Mouse (Mus musculus) bone marrow macrophage, adult 2 months (primary cell): Measurements from ENCODE around the gene Map10. TPM values are rescaled to one million over a fixed set of nuclear protein-coding genes. Genes with fewer than 3 reads are reported as not detected.

Experiments used
- H3K27ac ChIP-seq: 2 replicates; pipeline ENCODE4 v1.5.1; 2012; ENCODE audit warnings: low read depth, low read length; ENCODE audit not compliant: insufficient read depth
- H3K4me1 ChIP-seq: 2 replicates; pipeline ENCODE4 v1.6.1; 2012; ENCODE audit warnings: low read length; ENCODE audit not compliant: control insufficient read depth, insufficient read depth
- H3K4me3 ChIP-seq: 2 replicates; pipeline ENCODE4 v1.5.1; 2012; ENCODE audit warnings: mild to moderate bottlenecking, low read length, moderate library complexity; ENCODE audit not compliant: insufficient read depth
- CTCF ChIP-seq: IDR thresholded peaks from 2 replicates; pipeline ENCODE4 v1.5.1; 2012; ENCODE audit warnings: low read depth, mild to moderate bottlenecking, low read length, moderate library complexity
- POLR2A ChIP-seq: IDR thresholded peaks from 2 replicates; pipeline ENCODE4 v1.6.1; 2012; ENCODE audit warnings: mild to moderate bottlenecking, low read depth, low read length, borderline replicate concordance
- polyA plus RNA-seq: library from polyadenylated mRNA; stranded (reverse); fragments of >200 nt; gene quantifications from 2 replicates; pipeline ENCODE4 v1.2.4, GENCODE M21; 2012; ENCODE audit not compliant: missing spikeins, insufficient read depth, insufficient read length

The Map10 gene
- polyA plus RNA-seq, 1 experiment: 0.92 TPM

DNA sequence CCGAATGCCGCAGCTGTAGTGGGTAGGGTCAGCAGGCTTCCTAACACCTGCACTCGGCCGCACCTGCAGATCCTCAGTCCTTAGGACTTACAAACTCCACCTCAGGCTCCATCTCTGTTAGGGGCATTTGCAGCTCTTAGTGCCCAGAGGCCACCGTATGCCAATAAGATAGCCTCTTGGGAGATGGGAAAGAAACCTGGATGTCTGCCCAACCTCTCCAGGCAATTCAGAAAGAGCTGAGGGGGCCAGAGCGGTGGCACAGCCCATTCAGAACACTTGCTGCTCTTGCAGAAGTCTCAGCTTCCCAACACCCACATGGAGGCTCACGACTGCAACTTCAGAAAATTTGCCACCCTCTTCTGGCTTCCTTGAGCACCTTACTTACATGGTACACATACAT lies 36.2 kb downstream of the Map10 start:
- no peak overlapping the region for H3K27ac ChIP-seq
- no peak overlapping the region for H3K4me3 ChIP-seq

DNA sequence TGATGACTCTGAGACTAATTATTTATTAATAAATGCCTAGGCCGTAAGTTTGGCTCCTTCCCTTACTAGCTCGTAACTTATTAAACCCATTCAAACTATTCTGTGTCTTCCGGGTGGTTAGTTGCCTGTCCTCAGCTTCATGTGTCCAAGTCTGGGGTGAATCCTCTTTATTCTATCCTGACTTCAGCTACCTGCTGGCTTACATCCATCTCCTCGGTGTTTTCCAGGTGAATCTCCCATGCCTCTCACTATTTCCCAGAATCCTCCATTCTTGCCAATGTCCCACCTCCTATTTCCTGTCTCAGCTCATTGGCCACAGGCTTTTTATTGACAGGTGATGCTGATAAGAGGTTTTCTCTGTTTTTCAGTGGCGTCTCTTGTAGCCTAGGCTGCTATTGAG lies 39.6 kb downstream of the Map10 start:
- TF ChIP-seq POLR2A (no peak), CTCF (no peak)
- Histone ChIP-seq H3K27ac (no peak overlapping the region), H3K4me3 (no peak overlapping the region), H3K4me1 (0 out of 2 replicates have a peak, but pooled peaks cover 2% of the 10 kb centered on the region)

More for the DNA sequence above, 36.2 kb downstream of the Map10 start:
- H3K4me1 ChIP-seq: 0 out of 2 replicates have a peak, but pooled peaks cover 2% of the 10 kb centered on the region
- TF ChIP-seq CTCF (no peak), POLR2A (no peak)

DNA sequence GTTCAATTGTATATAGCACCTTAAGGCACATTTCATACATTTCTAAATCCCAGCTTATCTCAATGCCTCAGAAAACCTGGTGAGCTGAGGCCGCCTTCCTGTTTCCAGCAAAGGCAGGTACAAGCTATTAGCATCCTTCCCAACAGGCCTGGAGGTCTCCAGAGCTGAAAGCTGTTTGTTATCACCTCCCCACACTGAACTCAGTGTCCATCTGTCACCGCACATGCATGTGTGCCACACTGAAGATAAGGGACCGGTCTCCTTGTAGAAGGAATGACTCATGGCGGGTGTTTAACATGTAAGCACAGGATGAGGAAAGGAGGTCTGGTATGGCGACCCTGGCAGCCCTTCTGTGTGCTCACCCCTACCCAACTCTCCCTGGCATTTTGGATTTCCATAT lies 41.9 kb downstream of the Map10 start:
- TF ChIP-seq CTCF (no peak), POLR2A (no peak)

DNA sequence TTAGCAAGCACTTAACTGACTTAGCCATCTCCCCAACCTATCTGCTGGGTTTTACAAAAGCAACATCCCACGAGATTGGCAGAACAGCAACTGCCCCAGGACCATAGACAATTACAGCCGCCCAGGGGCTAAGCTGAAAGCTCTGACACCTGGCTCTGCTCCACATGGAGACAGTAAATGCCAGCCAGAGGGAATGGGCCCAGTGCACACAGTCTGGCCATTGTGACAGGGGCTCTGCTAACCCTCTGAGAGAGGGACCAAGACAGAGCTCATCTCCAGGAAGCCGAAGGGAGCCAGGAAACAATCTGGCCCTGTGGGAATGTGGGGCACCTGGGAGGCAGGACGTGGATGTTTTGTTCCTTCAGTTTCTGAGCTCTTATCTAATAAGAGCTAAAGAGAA lies 46.6 kb downstream of the Map10 start:
- Histone ChIP-seq H3K4me3 (no peak overlapping the region), H3K27ac (no peak overlapping the region), H3K4me1 (no peaks in the 10 kb centered on the region)
- no peak for TF ChIP-seq CTCF
- TF ChIP-seq POLR2A: no peak

More for the DNA sequence above, 41.9 kb downstream of the Map10 start:
- Histone ChIP-seq H3K4me3 (no peak overlapping the region), H3K4me1 (no peaks in the 10 kb centered on the region), H3K27ac (no peak overlapping the region)

DNA sequence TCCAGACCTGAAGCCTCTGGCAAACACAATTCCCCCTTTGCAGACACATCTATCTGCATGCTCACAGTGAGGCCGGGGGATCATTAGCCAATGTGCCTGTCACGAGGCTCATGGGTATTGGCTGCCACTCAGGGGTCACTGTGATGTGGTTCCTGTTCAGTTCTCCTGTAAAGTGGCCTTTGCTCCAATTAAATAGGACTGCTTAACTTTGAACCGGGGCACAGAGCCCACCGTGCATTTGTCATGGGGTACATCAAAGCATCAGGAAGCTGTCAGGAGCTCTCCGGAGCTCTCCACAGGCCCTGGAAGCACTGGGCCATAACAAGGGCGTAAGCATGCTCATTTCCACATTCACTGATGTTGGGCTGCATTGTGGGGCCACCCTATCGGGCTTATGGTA lies 47.0 kb downstream of the Map10 start:
- no peak overlapping the region for H3K27ac ChIP-seq
- TF ChIP-seq CTCF: no peak
- no peak for TF ChIP-seq POLR2A
- H3K4me1 ChIP-seq: no peaks in the 10 kb centered on the region
- H3K4me3 ChIP-seq: no peak overlapping the region

DNA sequence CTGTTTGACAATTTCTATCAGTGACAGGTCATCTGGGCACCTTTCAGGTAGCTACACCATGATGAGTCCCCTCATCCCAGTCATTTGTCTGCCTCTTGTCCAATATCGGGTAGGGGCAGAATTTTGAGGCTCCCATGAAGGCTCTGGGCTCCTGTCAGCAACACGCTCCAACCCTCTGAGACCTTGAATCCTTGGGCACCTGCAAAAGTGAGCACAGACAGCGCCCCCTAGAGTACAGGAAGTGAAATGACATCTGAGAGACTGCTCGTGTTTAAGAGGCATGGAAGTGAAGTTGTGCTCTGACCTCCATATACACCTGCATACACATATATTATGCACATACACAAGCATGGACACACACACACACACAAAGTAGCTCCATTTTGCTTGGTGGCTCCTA lies 49.3 kb downstream of the Map10 start:
- 0 out of 2 replicates have a peak, but pooled peaks cover 4% of the 10 kb centered on the region for H3K4me1 ChIP-seq
- no peak overlapping the region for H3K4me3 ChIP-seq
- H3K27ac ChIP-seq: no peak overlapping the region
- no peak for TF ChIP-seq POLR2A
- peak; percentile 71 for TF ChIP-seq CTCF

DNA sequence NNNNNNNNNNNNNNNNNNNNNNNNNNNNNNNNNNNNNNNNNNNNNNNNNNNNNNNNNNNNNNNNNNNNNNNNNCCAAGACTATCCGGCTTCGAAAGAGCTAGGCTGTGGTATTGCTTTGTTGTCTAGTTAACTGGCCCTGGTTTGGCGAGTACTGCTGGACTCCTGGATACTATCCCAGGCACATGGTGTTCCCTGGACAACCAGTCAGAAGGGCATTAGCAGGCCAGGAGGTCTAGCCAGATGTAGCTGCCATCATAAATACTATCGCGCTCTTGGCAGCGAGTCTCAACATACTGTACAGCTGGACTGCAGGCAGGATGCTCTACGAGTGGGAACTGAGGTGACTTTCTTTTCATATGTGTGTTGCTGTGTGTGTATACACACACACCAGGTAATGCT lies 53.1 kb downstream of the Map10 start:
- Histone ChIP-seq H3K27ac (no peak overlapping the region), H3K4me3 (no peak overlapping the region), H3K4me1 (peaks cover 30% of the 10 kb centered on the region)
- no peak for TF ChIP-seq POLR2A
- no peak for TF ChIP-seq CTCF

Other genes with a start within 250 kb of the Map10 start
- 7.1 and 9.1 TPM in 2 replicates for gene Sipa1l2, start 100.0 kb upstream of the Map10 start, polyA plus RNA-seq
- 39.6 and 42.1 TPM in 2 replicates for gene Ntpcr, start 60.1 kb downstream of the Map10 start, polyA plus RNA-seq
- gene Pcnx2, start 228.5 kb downstream of the Map10 start, polyA plus RNA-seq: not detected in 2 replicates
- gene Map3k21, start 240.6 kb downstream of the Map10 start, polyA plus RNA-seq: not detected in 2 replicates